Mouse (Mus musculus): ENCODE measurements around the gene Zim1. TPM values are rescaled to one million over a fixed set of nuclear protein-coding genes. Genes with fewer than 3 reads are reported as not detected.

The Zim1 gene
- polyA plus RNA-seq, 1 experiment from 2014 or later, result 0.73 TPM

GRCm38 (mm10) chr7:6730241-6730640 is 34.0 kb upstream of the Zim1 start, which contains the start of the genes Peg3 and Usp29:
Gene Peg3, minus strand, starts transcription at chr7:6730431.
Gene Usp29, plus strand, starts transcription at chr7:6730578.
- no peaks in the 10 kb centered on the region for H3K36me3 ChIP-seq (ENCODE audit: control insufficient read depth, insufficient read depth)
- H3K27ac ChIP-seq (ENCODE audit: low read depth, low read length), result peak within 1 kb of the TSS; percentile 84
- H3K4me1 ChIP-seq (replicated peaks; ENCODE audit: control insufficient read depth, insufficient read depth, low read length), result no peaks in the 10 kb centered on the region
- H3K4me3 ChIP-seq (ENCODE audit: low read depth, low read length), result peak within 1 kb of the TSS; percentile 52
- peak within 1 kb of the TSS; percentile 69 for H3K4me2 ChIP-seq (replicated peaks; ENCODE audit: low read depth)
- H3K9ac ChIP-seq (ENCODE audit: low read depth, low read length), result peak within 1 kb of the TSS; percentile 41
- no peaks in the 10 kb centered on the region for H3K27me3 ChIP-seq (replicated peaks; ENCODE audit: control insufficient read depth, insufficient read depth, low read length)
- peak; percentile 45 for TF ChIP-seq CTCF (IDR thresholded peaks at IDR 0.05; ENCODE audit: low read depth)
- H3K9me3 ChIP-seq (ENCODE audit: control insufficient read depth), result peaks cover 8% of the 10 kb centered on the region; the same call in 1 of the 2 replicates
- no peak for ATAC-seq
- WGBS, result 53% methylated on average over 24 of the region's 24 CpGs

DNA sequence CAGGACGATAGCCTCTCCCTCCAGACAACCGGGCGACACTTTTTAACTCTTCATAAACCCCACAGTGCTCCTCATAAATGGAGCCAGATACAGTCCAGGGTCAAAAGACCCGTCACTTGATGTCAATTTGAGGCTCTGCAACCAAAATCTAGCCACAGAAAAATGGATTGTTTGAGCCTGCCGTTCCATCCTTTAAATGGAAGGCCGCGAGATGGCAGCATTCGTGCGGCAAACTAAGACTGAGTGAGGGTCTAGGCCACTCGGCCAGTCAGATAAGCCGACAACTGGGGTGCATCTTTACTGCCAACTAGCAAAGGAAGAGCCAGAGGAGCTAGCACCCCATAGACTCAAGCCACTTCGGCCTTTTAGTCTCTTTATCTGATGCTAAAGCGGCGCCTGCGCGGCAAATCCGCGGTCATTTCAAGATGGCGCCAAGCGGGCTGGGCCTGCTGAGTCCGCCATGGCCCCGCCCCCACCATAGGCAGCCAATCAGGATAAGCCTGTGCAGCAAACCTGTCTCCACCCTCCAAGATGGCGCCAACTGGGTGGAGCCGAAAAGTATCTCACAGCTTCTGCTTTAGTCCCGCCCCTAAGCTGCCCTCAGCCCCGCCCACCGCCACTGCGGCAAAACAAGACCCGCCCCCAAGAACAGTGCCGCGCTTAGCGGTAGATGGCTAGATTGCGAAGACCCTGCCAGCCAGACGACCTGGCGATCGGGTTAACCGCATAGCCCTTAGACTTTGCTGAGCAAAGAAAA is 33.0 kb upstream of the Zim1 start:
- H3K27ac ChIP-seq (ENCODE audit: low read depth, low read length), result peak overlapping the region; percentile 84
- peak overlapping the region; percentile 52 for H3K4me3 ChIP-seq (ENCODE audit: low read depth, low read length)
- peaks cover 8% of the 10 kb centered on the region; the same call in 1 of the 2 replicates for H3K9me3 ChIP-seq (ENCODE audit: control insufficient read depth)
- ATAC-seq, result peak; percentile 40
- peak overlapping the region; percentile 69 for H3K4me2 ChIP-seq (replicated peaks; ENCODE audit: low read depth)
- H3K36me3 ChIP-seq (ENCODE audit: control insufficient read depth, insufficient read depth), result no peaks in the 10 kb centered on the region
- 44% methylated on average over 37 of the region's 37 CpGs for WGBS
- H3K9ac ChIP-seq (ENCODE audit: low read depth, low read length), result peak overlapping the region; percentile 41; the same call in 1 of the 2 replicates
- no peaks in the 10 kb centered on the region for H3K27me3 ChIP-seq (replicated peaks; ENCODE audit: control insufficient read depth, insufficient read depth, low read length)
- H3K4me1 ChIP-seq (replicated peaks; ENCODE audit: control insufficient read depth, insufficient read depth, low read length), result no peaks in the 10 kb centered on the region
- TF ChIP-seq CTCF (IDR thresholded peaks at IDR 0.05; ENCODE audit: low read depth), result peak; percentile 60

GRCm38 (mm10) chr7:6728263-6728931 is 32.1 kb upstream of the Zim1 start:
- Histone ChIP-seq H3K4me2 (replicated peaks; ENCODE audit: low read depth) (peak overlapping the region; percentile 63), H3K9ac (ENCODE audit: low read depth, low read length) (no peak overlapping the region), H3K27me3 (replicated peaks; ENCODE audit: control insufficient read depth, insufficient read depth, low read length) (no peaks in the 10 kb centered on the region), H3K4me3 (ENCODE audit: low read depth, low read length) (peak overlapping the region; percentile 52), H3K36me3 (ENCODE audit: control insufficient read depth, insufficient read depth) (no peaks in the 10 kb centered on the region), H3K27ac (ENCODE audit: low read depth, low read length) (peak overlapping the region; percentile 84), H3K9me3 (ENCODE audit: control insufficient read depth) (peaks cover 8% of the 10 kb centered on the region; the same call in 1 of the 2 replicates), H3K4me1 (replicated peaks; ENCODE audit: control insufficient read depth, insufficient read depth, low read length) (no peaks in the 10 kb centered on the region)
- 39% methylated on average over 19 of the region's 19 CpGs for WGBS
- TF ChIP-seq CTCF (IDR thresholded peaks at IDR 0.05; ENCODE audit: low read depth), result no peak
- ATAC-seq, result peak; percentile 83

DNA sequence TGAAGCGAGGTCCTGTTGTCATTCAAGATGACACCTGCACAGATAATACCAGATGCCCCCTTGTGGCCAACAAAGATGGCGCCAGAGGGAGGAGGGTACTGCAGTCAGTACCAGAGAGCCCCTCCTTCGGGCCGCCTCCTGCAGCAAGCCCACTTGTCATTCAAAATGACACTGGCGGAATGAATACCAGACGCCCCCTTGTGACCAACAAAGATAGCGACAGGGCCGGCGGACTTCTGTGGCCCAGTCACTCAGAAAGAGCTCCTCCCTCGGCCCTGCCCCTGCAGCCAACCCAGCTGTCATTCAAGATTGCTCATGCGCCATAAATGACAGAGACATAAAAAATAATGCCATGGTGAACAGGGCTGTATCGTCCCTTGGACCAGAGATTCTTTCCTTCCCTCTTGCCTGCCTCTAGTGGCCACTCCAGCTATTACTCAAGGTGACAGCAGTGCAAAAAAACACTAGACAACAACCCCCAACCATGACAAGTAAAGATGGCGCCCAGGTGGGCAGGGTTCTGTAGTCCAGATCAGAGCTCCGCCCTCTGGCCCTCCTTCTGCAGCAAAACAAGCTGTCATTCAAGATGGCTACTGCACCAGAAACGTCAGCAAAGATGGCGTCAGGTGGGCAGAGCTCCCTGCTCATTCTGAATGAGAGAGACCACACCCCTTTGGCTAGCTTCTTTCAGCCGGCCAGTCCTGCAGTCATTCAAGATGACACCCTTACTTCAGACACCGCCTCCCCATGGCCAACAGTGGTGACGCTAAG is 31.3 kb upstream of the Zim1 start:
- Histone ChIP-seq H3K9ac (ENCODE audit: low read depth, low read length) (no peak overlapping the region), H3K27ac (ENCODE audit: low read depth, low read length) (peak overlapping the region; percentile 73), H3K27me3 (replicated peaks; ENCODE audit: control insufficient read depth, insufficient read depth, low read length) (no peaks in the 10 kb centered on the region), H3K4me3 (ENCODE audit: low read depth, low read length) (peak overlapping the region; percentile 17), H3K36me3 (ENCODE audit: control insufficient read depth, insufficient read depth) (no peaks in the 10 kb centered on the region), H3K4me1 (replicated peaks; ENCODE audit: control insufficient read depth, insufficient read depth, low read length) (no peaks in the 10 kb centered on the region), H3K9me3 (ENCODE audit: control insufficient read depth) (peaks cover 8% of the 10 kb centered on the region; the same call in 1 of the 2 replicates), H3K4me2 (replicated peaks; ENCODE audit: low read depth) (peak overlapping the region; percentile 42)
- TF ChIP-seq CTCF (IDR thresholded peaks at IDR 0.05; ENCODE audit: low read depth), result peak; percentile 62
- ATAC-seq, result peak; percentile 74
- 51% methylated on average over 19 of the region's 19 CpGs for WGBS

DNA sequence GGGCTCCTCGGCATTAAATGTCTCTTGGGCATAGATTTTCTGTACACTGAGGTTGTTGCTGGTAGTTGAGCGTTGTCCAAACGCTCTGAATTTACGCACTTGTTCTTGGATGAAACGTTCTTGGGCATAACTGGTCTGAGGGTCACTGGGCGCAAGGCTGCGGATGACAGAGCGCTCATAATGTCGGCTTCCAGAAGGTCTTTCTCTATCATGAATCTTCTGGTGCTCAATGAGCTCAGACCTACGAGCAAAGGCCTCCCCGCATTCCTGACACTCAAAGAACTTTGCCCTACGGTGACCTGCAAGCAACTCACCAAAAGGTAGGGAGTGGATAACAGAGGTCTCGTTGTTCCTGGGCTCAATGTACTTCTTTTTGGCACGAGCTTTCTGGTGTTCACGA is 13.1 kb upstream of the Zim1 start:
- no peak overlapping the region for H3K9ac ChIP-seq (ENCODE audit: low read depth, low read length)
- no peaks in the 10 kb centered on the region for H3K27me3 ChIP-seq (replicated peaks; ENCODE audit: control insufficient read depth, insufficient read depth, low read length)
- no peak overlapping the region for H3K4me3 ChIP-seq (ENCODE audit: low read depth, low read length)
- 91% methylated on average over 15 of the region's 15 CpGs for WGBS
- ATAC-seq, result no peak
- H3K36me3 ChIP-seq (ENCODE audit: control insufficient read depth, insufficient read depth), result peaks cover 7% of the 10 kb centered on the region
- no peaks in the 10 kb centered on the region for H3K4me1 ChIP-seq (replicated peaks; ENCODE audit: control insufficient read depth, insufficient read depth, low read length)
- TF ChIP-seq CTCF (IDR thresholded peaks at IDR 0.05; ENCODE audit: low read depth), result no peak
- no peak overlapping the region for H3K27ac ChIP-seq (ENCODE audit: low read depth, low read length)
- H3K9me3 ChIP-seq (ENCODE audit: control insufficient read depth), result no peaks in the 10 kb centered on the region
- no peak overlapping the region for H3K4me2 ChIP-seq (replicated peaks; ENCODE audit: low read depth)

Measured in intestine, postnatal 0 days (tissue).